Mouse (Mus musculus) CD8-positive naive resting alpha-beta T cell, adult 2 months (primary cell): ENCODE data around the gene Dnah17.
A peak's percentile ranks its signal among the peaks of the same experiment; 100 is the strongest.

Experiments
- DNase-seq, 2 experiments: peaks; one replicate each; pipeline ENCODE4 v3.0.0; 2022; ENCODE audit warnings: low read depth in 2 of 2, low spot score in 2 of 2

Gene Dnah17

DNA sequence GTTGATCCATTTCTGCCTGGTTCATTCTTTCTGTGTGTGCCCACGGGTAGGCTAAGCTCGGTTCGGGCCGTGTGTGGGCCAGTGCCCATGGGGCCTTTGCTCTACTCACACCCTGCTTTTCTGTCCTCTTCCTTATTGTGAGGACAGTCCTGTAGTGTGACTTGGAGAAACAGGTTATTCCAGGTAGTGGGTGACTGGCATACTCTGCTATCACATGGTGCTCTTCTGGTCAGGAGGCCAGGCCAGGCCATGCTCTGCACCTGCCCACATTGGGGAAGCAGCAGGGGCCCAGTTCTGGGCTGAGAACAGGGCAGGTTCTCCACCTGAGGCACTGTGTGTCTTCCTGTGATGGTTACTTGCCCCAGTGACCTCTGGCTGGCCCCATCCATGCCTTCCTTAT, 132.1 kb downstream of the Dnah17 start:
- DNase-seq, result no peak

DNA sequence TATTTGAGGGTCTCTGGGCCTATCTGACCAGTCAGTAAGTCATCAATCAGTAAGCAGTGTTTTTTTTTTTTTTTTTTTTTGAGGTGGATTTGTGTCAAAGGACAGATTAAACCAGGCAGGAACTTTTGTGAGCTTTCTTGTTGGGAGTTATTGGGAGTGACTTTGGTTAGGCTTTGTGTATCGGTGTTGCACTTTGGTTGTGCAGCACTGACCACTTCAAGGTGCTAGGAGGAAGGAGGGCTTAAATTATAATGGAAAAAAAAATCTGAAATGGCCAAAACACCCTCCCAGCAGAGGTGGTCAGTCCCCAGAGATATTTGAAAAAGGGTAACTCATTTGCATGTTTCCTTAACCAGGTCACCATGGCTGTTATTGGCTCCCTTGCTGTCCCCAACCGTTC, 133.3 kb downstream of the Dnah17 start:
- DNase-seq, result no peak

DNA sequence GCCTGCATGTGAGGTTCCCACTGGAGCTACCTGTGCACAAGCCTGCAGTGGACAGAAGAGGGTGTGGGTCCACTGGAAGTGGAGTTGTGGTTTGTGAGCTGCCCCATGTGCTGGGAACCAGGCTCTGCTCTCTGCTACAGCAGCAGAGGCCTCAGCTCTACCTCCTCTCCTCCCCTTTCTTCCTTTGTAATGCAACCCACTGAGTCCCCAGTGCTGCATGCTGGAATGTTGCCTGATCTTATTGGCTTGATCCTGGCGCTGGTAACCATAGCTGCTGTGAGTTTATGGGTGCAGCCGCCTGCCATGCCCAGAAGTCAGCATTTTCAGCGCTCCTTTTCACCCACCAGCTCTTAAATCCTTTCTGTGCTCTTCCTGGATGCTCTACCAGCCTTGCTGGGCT, 134.4 kb downstream of the Dnah17 start:
- DNase-seq, result no peak

DNA sequence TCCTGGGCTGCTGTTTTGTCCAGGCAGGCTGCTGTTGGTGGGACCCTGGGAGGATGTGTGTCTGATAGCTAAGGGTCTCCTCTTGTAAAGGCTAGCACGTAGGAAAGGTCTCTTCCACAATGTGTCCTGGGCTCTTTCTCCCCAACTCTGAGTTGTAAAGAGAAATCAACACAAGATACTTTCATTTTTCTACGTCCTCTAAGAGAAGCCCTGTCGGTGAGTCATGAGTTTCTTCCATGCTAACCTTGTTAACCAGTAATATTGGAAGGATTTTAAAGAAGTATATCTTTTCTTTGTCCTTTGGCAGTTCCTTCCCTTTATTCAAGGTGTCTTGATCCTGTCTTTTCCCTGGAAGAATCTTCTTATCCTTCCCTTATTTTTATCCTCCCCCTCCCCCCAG, 134.8 kb downstream of the Dnah17 start:
- DNase-seq, result no peak

DNA sequence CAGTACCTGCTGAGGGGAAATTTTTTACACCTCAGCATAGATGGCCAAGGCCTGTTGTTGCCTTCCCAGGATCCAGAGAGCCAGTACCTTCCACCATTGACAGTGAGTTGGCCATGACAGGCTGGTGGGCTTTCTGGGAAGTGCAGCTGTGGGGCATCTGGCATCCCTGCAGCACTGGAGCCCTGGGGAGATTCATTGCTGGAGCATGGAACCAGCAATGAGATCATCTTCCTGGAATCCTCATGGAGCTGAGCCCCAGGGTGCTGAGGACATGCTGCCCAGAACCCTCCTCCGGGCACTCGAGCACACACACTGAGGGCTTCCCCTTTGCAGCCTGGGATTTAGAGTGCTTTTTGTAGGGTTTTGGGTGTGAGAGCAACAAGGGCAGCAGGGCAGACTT, 135.2 kb downstream of the Dnah17 start:
- DNase-seq, result no peak

DNA sequence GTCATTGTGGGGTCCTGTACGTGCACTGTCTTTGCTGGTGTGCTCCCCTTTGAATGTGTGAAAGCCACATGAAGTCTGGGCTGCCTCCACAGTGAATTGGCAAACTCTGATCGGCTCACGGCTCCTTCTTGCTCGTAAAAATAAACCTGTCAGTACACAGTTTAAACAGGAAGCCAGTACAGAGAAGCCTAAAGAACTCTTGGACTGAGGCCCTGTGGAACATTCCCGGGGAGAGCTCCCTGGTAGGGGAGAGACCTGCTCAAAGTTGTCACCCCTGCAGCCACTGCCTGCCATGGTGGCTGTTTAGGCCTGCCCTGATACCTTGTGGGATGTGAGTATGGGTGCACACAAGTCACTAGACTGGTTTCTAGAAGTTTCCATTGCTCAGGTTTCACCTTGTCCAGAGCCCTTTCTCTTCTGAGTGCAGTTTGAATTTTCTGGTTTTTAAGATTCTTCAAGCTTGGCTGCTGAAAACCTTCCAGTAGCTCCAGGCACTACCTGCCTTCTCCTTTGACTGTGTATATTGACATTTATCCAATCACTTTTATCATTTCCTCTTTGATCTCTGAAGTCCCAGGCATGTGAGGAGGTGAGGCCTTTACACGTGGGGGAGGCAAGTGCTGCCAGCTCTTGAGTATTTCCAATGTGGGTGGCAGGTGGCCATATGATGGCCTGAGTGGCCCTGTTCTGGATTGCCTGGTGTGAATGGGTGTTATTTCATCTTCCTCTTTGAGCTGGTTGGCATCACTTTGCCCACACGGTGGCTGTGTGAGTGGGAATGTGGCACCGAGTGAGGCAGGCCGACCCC, 136.0 kb downstream of the Dnah17 start:
- DNase-seq, result no peak

DNA sequence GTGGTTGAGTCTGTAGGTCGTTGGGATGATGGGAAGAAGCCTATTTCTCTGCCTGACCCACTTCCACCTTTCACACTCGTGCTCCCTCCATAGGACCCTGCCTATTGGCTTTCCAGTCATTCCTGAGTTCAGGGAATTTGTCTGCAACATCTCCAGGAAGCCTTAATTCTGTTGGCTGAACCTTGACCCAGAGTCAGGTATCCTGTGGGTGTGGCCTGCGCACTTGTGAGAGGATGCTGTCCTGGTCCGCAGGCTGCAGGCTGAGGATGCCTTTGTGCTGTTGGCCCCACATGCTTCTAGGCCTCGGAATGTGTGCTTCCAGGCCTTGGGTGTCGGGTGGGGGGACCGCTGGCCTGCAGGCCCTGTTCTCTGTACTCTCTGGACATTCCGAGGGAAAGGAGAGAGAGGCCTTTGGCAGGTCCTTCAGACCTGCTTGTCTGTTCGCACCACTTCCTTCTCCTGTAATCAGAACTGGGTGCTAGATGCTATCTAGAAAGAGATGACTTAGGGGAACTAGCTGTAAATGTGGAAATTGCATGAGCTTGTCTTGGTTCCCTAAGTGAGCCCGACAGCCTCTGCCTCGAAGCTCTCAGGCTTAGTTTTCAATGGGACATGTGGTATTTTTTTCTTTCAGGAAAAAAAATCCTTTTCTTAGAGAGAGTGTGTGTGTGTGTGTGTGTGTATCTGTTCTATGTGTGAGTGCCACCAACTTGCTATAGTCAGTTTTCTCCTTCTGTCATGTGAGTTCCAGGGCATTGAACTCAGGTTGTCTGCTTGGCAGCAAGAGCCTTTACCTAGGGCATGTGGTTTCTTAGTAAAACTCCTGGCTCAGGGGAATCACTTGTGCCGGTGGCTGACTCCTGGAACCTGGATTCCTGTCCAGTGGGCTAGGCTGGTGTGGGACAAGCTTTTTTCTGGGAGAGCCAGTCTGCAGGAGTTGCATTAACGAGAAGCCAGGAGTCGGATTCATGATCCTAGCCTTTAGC, 137.0 kb downstream of the Dnah17 start:
- DNase-seq, result no peak

DNA sequence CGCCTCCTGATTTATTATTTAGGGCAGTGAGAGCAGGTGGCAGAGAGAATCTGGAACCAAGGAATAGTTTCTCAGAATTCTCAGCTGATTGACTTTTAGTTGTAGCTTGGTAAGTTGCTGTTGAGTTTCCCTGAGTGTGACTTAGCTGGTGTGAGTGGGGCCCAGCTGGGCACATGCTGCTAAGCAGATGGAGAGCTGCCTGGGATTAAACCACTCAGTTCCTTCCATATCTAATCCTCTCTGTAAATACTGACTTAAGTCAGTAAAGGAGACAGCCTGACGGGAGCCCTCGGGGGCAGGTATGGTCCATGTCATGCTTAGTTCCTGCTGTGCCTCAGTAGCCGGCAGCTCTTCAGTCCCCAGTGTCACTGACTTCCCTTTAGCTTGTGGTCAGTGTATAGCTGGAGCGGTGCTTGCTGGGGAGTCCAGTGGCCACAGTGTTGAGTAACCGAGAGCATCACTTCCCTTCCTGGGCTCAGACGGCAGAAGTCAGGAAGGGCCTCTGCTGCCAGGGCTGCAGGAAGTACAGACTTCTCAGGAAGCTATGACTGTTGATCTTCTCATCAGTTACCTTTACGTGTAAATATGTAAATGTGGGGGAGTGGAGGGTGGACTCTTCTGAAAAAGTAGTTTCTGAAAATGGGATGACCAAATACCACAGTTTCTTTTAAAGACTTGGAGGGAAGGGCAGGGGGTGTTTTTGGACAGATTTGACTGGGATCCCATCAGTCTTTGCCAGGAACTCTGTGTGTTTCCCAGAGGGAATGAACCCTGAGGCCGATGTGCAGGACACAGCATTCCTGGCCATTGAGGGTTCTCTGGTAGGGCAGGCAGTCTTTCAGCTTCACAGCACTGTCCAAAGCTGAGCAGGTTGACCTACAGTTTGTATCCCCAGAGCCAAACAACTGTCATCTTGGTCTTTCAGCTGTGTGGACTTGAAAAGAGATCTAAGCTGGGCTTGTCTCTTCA, 138.6 kb downstream of the Dnah17 start:
- DNase-seq, result no peak

DNA sequence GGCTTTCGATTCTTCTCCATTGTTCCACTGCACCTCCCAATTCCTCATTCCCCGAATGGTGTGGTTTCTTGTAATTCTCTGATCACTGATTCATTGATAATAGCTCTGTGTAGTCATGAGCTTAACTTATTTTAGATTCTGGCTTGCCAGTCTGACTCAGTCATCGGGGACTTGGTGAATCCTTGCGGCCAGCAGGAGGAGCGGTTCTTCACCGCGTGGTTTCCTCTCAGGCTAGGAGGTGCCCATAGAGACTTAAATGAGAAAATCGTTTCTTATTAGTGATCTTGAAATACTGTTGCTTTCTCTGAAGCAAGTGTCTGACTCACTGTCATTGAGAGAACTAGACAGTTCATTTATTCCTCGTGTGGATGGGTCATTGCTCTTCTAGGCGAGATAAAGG, 140.5 kb downstream of the Dnah17 start:
- DNase-seq, result no peak

DNA sequence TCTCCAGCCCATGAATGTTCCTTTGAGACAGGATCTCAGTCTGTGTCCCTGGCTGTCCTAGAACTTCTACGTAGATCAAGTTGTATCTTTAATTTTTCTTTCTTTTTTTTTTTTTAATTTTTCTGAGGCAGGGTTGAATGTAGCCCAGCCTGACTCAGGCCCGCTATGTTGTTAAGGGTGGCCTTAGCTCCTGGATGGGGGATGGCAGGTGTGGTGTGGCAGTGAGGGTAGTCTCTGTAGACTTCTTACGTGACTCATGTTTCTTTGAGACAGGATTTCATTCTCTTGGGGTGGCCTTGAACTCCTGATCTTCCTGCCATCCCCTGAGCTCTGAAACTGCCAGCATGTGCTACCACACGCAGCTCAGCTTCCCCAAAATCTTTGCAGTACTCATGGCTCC, 141.2 kb downstream of the Dnah17 start:
- DNase-seq, result no peak

DNA sequence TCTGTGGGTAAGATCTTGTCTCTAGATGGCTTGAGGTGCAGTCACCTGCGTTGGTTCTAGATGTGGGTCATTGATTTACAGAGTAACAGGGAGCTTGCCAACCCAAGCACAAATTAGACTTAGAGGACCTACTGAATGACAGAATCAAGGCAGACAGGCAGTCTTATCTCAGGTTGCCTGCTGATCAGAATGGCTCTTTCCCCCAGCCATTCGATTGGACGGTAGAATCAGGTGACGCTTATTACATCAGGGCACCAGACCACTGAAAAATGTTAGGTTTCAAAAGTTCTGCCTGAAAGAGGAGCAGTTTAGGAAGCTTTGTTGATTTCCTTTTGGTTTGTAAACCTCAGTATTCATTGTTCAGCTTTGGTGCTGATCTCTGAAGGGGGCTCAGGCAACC, 142.5 kb downstream of the Dnah17 start:
- no peak for DNase-seq

DNA sequence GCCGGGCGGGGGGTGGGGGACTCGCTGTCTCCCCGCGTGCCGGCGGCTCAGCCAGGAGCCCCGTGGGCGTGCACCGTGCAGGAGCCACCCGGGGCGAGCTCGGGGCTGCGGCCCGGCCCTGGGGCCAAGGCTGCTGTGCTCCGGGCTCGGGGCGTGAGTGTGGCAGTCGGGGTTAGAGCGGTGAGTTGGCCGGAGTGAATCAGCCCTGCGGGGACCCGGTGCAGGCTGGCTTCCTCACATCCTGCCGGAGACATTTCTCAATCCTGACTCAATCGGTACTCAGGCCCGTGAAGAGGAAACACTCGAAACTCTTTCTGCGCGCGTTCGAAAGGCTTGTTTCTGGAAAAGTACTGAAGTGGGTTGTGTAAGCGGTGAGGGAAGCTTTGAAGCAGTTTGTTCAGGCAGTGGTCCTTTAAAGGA, 143.4 kb downstream of the Dnah17 start:
- peak; percentile 26 for DNase-seq

DNA sequence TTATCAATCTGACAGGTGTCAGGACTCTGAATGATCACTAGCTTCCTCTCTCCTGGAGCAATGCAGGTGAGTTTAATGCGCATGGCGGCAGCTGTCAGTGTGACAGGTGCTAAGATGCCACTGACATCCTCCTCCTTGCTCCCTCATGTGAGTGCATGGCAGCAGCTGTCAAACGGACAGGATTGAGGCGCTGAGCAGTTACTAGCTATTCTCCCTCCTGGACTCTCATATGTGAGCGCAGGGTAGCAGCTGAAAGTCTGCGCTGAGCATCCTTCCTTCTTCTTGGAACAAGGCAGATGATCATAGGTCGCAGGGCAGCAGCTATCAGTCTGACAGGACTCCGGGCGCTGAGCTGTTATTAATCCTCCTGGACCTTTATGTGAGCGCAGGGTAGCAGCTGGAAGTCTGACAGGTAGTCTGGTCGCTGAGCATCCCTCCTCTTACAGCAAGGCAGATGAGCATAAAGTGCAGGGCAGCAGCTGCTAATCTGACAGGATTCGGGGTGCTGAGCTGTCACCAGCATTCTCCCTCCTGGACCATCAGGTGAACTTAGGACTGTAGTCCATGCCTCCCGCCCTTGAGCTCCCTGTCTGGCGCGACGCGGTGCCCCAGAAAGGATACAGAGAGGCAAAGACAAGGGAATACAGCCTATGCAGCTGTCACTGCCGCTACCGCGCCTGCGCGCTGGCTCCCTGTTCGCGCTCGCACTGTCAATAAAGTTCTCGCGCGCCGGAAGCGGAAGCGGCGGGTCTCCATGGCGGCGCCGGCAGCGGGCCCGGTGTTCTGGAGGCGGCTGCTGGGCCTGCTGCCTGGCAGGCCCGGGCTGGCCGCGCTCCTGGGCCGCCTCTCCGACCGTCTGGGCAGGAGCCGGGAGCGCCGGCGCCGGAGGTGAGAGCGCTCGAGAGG, 144.1 kb downstream of the Dnah17 start, which contains the start of gene Pgs1:
TSS of gene Pgs1 (plus strand) at position 167 of the 906 bp plus-strand sequence.
- DNase-seq, result peak; percentile 90 to 91

DNA sequence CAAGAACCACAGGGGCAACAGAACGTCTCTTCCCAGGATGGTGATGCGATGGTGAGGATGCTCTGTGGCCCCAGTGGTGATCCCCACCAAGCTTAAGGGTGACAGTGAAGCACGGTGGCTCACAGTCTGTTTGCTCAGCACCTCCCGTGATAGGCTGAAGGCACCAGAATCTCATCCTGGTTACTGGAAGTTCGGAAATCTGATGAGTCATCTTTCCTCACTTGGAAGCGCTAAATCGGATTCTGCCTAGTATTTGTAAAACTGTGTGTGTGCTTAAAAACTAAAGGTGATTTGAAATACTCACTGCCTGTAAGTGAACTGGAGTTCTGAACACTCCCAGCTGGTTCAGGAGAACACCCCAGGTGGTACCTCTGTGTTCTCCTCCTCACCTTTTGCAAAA, 146.7 kb downstream of the Dnah17 start:
- DNase-seq, result no peak

DNA sequence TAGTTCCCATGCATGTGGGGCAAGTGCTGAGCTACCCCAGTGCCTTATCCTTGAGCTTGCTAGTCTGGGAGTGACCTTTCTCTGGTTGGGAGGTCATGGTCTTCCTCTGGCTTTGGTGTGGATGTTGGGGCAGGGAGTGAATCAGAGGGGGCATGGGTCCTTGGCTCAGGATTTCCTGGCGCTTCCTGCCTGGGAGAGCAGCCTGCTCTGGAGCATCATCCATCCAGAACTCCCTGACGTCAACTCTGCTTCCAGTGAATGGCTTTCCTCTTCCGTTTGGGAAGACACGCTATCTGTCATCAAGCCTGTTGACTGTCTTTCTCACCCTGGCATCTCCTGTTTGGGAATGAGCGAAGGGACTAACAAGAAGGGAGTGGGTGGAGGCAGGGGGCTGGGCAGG, 148.0 kb downstream of the Dnah17 start:
- DNase-seq, result no peak

DNA sequence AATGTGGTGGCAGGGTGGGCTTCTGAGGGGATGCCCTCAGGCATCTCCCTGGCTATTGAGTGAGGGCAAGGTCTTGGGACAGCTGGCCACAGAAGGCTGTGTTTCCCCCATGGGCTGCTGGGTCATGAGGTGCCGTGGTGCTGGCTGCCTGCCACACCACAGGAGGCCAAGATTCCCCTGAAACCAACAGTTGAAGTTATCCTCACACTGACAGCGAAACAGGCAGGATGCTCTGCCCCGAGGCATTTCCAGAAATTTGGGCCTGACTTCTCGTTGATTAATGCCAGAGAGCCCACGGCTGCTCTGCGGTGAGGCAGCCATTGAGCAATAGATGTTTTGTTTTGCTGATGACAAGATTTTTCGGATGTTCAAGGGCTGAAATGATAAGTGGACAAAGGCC, 151.0 kb downstream of the Dnah17 start:
- DNase-seq, result no peak

DNA sequence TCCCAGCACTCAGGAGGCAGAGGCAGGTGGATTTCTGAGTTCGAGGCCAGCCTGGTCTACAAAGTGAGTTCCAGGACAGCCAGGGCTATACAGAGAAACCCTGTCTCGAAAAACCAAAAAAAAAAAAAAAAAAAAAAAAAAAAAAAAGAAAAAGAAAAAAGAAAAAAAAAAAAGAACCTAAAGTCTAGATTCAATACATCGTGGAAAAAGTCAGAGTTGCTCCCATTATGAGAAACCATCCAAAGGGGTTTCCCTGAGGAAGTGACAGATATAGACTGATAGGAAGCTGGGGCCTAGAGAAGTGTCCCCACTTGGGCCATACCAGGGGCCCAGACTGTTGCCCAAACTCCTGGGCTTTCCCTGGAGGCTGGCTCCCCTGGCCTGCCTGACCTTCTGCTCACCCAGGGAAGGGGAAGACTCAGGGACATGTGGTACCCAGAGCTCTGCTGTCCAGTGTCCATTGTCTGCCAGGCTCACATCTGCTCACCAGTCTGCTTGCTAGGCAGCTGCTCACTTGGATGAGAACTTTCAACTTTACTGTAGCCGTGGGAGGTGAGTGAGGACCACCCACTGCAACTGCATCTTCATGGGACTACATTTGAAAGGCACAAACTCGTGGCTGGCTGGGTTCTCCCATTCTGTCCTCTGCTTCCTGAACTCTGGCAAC, 152.6 kb downstream of the Dnah17 start:
- DNase-seq, result no peak

DNA sequence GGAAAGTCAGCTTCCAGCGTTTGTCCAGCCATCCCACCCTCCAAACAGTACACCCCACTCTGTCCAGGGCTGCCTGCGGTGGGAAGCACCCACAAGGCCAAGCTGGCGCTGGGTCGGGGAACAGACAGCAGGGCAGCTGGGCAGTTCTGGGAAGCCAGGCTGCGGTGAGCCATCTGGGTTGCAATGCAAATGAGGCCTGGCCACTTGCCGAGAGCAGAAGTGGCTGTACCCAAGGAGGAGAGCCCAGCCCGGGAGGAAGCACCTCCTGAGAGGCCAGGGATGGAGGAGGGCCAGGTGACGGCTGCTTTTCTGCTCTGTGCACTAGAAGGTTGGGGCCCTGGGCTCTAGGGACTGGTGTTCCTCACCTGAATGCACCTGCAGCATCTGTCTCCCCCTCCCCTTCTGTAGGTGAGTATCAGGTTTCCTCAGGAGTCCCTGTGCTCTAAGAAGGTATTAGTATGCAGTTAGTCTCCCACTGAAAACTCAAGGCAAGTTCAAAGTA, 154.3 kb downstream of the Dnah17 start:
- DNase-seq, result no peak
